Mouse (Mus musculus) right cerebral cortex, adult 2 months (tissue): ENCODE results near the gene Mbl1.

Source experiments
- DNase-seq, 2 experiments: peaks; one replicate each; pipeline ENCODE4 v3.0.0; 2021 to 2022; ENCODE audit warnings: low spot score in 2 of 2

Mbl1 gene

DNA sequence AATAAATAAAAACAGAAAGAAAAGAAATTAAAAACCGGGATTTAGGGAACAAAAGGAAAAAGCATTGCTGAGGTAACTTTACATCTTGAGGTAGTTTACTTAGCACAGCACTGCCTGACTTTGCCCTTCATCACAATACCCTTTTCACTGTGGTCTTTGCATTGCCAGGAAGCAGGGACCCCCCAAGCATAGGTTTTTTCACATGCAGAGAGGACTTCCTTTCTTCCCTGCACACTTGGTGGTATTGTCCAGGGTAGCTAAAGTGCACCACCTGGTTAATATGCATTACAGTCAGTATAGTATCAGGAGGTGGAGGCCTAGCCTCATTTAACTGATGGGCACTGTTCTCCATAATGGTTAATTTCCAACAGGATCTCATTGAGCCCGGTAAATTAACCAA lies 38.2 kb downstream of the Mbl1 start:
- DNase-seq = no peak

DNA sequence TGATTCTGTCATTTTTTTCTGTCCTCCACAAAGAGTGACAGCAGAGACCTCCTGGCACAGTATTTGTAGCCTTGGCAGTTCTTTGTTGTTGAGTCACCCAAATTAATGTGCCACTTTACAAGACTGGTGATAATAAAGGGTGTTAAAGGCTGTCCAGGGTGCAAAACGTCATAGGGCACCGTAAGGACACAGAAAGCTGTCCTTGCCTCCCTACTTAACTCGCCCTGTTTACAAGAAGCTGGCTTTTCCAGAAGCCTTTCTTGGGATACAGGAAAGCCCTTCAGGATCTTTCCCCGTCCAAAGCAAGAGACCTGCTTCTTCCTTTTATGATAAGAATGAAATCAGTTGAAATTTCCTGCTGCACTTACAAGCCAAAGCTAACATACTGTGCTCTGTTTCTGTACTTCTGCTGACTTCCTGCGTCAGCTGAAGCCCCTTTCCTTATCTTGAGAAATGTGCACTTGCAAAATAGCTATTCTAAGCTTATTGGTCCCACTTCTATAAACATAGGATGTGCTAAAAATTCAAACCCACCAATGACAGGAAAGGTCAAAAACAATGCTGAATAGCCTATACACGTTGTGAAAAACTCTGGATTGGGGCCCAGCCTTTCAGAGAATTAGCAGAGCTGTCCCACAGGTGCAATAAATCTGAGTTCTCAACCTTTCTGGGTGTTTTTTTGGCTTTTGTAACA lies 46.9 kb downstream of the Mbl1 start:
- DNase-seq = no peak
